Mouse (Mus musculus) CH12.LX (cell line): ENCODE measurements around the gene Rnf183. TPM values are rescaled to one million over a fixed set of nuclear protein-coding genes. Genes with fewer than 3 reads are reported as not detected.

Source experiments
- DNase-seq: peaks from one replicate; pipeline ENCODE4 v3.0.0-alpha.2; 2013; ENCODE audit errors: extremely low read depth
- H3K27ac ChIP-seq: 2 replicates; pipeline ENCODE4 v1.5.1; 2012; ENCODE audit warnings: low read depth, mild to moderate bottlenecking, control low read depth, moderate library complexity; ENCODE audit not compliant: insufficient read depth
- H3K27me3 ChIP-seq: replicated peaks from 2 replicates; pipeline ENCODE3; 2012; ENCODE audit warnings: inconsistent platforms
- H3K36me3 ChIP-seq, 2 experiments: replicated peaks in 1 of 2; 2 replicates each; pipeline versions ENCODE3 to v1.6.1; 2012; ENCODE audit warnings: inconsistent platforms in 1 of 2, low read length in 1 of 2, mild to moderate bottlenecking in 1 of 2, mixed read lengths in 1 of 2, moderate library complexity in 1 of 2; ENCODE audit not compliant: control insufficient read depth in 1 of 2, insufficient read depth in 1 of 2
- H3K4me1 ChIP-seq, 2 experiments: 2 replicates each; pipeline ENCODE4 v1.6.1; 2012; ENCODE audit warnings: inconsistent platforms in 1 of 2, moderate library complexity in 1 of 2; ENCODE audit not compliant: insufficient read depth in 2 of 2, control insufficient read depth in 1 of 2
- H3K4me2 ChIP-seq: 2 replicates; pipeline ENCODE4 v1.6.1; 2012; ENCODE audit warnings: low read depth, mild to moderate bottlenecking, control low read depth; ENCODE audit not compliant: poor library complexity, insufficient read depth, severe bottlenecking
- H3K4me3 ChIP-seq, 3 experiments: fragments of 150-350 bp in 1 of 3; sonication (generic) in 1 of 3; replicated peaks in 1 of 3; 2 replicates each; pipeline versions ENCODE3 to v1.5.1; 2011 to 2012; ENCODE audit warnings: low read depth in 2 of 3, low read length in 2 of 3, mild to moderate bottlenecking in 2 of 3, moderate library complexity in 2 of 3, control low read depth in 1 of 3, improper control_type of control experiment in 1 of 3, inconsistent platforms in 1 of 3, mixed read lengths in 1 of 3; ENCODE audit not compliant: poor library complexity in 1 of 3
- H3K79me2 ChIP-seq: replicated peaks from 2 replicates; pipeline ENCODE4 v1.6.1; 2012; ENCODE audit warnings: mild to moderate bottlenecking, moderate library complexity; ENCODE audit not compliant: control insufficient read depth, poor library complexity, insufficient read depth, severe bottlenecking; ENCODE audit errors: extremely low read depth
- H3K9ac ChIP-seq: 2 replicates; pipeline ENCODE4 v1.6.1; 2012; ENCODE audit warnings: low read depth, mild to moderate bottlenecking, control low read depth, moderate library complexity; ENCODE audit not compliant: insufficient read depth
- H3K9me3 ChIP-seq: replicated peaks from 2 replicates; pipeline ENCODE3; 2012; ENCODE audit warnings: low read length, inconsistent platforms, mixed read lengths
- E2F4 ChIP-seq: IDR thresholded peaks from 2 replicates; pipeline ENCODE4 v1.6.1; 2011; ENCODE audit warnings: low read depth, low read length, improper control_type of control experiment; ENCODE audit not compliant: insufficient replicate concordance
- EP300 ChIP-seq: IDR thresholded peaks from 2 replicates; pipeline ENCODE4 v1.6.1; 2011; ENCODE audit warnings: low read length, improper control_type of control experiment
- MAX ChIP-seq: IDR thresholded peaks from 2 replicates; pipeline ENCODE4 v1.6.1; 2011; ENCODE audit warnings: low read length, improper control_type of control experiment
- MAZ ChIP-seq: IDR thresholded peaks from 2 replicates; pipeline ENCODE4 v1.6.1; 2012; ENCODE audit warnings: low read depth, mild to moderate bottlenecking, inconsistent platforms, low read length, improper control_type of control experiment, moderate library complexity
- MEF2A ChIP-seq: IDR thresholded peaks from 2 replicates; pipeline ENCODE4 v1.6.1; 2014; ENCODE audit warnings: low read depth, mild to moderate bottlenecking, inconsistent platforms, low read length, improper control_type of control experiment, borderline replicate concordance
- MXI1 ChIP-seq: IDR thresholded peaks from 2 replicates; pipeline ENCODE4 v1.6.1; 2011; ENCODE audit warnings: mild to moderate bottlenecking, low read depth, low read length, improper control_type of control experiment
- NELFE ChIP-seq: IDR thresholded peaks from 2 replicates; pipeline ENCODE4 v1.6.1; 2011; ENCODE audit warnings: low read depth, low read length, improper control_type of control experiment
- PAX5 ChIP-seq: IDR thresholded peaks from 2 replicates; pipeline ENCODE4 v1.6.1; 2012; ENCODE audit warnings: low read length, inconsistent platforms, mixed read lengths
- POLR2A ChIP-seq: IDR thresholded peaks from 2 replicates; pipeline ENCODE4 v1.6.1; 2011; ENCODE audit warnings: low read depth, mild to moderate bottlenecking, improper control_type of control experiment, low read length
- POLR2AphosphoS2 ChIP-seq: IDR thresholded peaks from 2 replicates; pipeline ENCODE4 v1.6.1; 2011; ENCODE audit warnings: low read depth, low read length, improper control_type of control experiment
- RAD21 ChIP-seq: IDR thresholded peaks from 2 replicates; pipeline ENCODE4 v1.6.1; 2011; ENCODE audit warnings: low read depth, mild to moderate bottlenecking, low read length, improper control_type of control experiment, moderate library complexity
- SIN3A ChIP-seq: IDR thresholded peaks from 2 replicates; pipeline ENCODE4 v1.6.1; 2012; ENCODE audit warnings: low read length, improper control_type of control experiment, inconsistent platforms
- TBP ChIP-seq: conservative IDR thresholded peaks from 2 replicates; pipeline ENCODE4 v1.6.1; 2011; ENCODE audit warnings: low read depth, low read length, improper control_type of control experiment
- TCF12 ChIP-seq: IDR thresholded peaks from 2 replicates; pipeline ENCODE4 v1.6.1; 2014; ENCODE audit warnings: low read depth, mild to moderate bottlenecking, inconsistent platforms, low read length, improper control_type of control experiment
- ZC3H11A ChIP-seq: IDR thresholded peaks from 2 replicates; pipeline ENCODE4 v1.6.1; 2012; ENCODE audit warnings: low read depth, mild to moderate bottlenecking, inconsistent platforms, low read length, improper control_type of control experiment
- ZKSCAN1 ChIP-seq: IDR thresholded peaks from 2 replicates; pipeline ENCODE4 v1.6.1; 2012; ENCODE audit warnings: low read depth, inconsistent platforms, low read length, improper control_type of control experiment, borderline replicate concordance
- ZMIZ1 ChIP-seq: IDR thresholded peaks from 2 replicates; pipeline ENCODE4 v1.6.1; 2012; ENCODE audit warnings: low read depth, mild to moderate bottlenecking, inconsistent platforms, low read length, improper control_type of control experiment
- dilution Hi-C: fragments of 300-500 bp; cut with MboI; formaldehyde crosslinking; loops from 2 replicates; pipeline ENCODE4 v1.14.3; 2020; ENCODE audit warnings: low sequenced_read_pairs; ENCODE audit not compliant: extremely low pct_unique_long_range_greater_than_20kb, extremely low pct_ligation_motif_present
- in situ Hi-C: fragments of 300-500 bp; cut with MboI; formaldehyde crosslinking; loops from 3 replicates; pipeline ENCODE4 v1.14.3; 2019; ENCODE audit warnings: low sequenced_read_pairs, low pct_ligation_motif_present, low pct_unique_long_range_greater_than_20kb, mixed read lengths
- polyA plus RNA-seq: library from polyadenylated mRNA; unstranded; fragments of >175 nt; gene quantifications from 2 replicates; pipeline ENCODE4 v1.2.1, GENCODE M21; 2012; ENCODE audit warnings: low read depth; ENCODE audit not compliant: insufficient read length
- total RNA-seq, 2 experiments: library from RNA; depleted of rRNA; stranded (reverse); fragments of 300-350 nt in 1 of 2; fragments of >200 nt in 1 of 2; gene quantifications; 2 replicates each; pipeline ENCODE4 v1.2.3; 2012 to 2014

Rnf183 gene
- total and polyA plus RNA-seq, 3 experiments = 4.0 to 4.4 (median 4.1) TPM

- TF ChIP-seq ZKSCAN1 (no peak), E2F4 (no peak), POLR2A (no peak), PAX5 (no peak), EP300 (no peak), RAD21 (no peak), POLR2AphosphoS2 (no peak), MAX (no peak), NELFE (no peak), SIN3A (no peak), TCF12 (no peak), ZMIZ1 (no peak), TBP (no peak), MXI1 (no peak)
- TF ChIP-seq, all 38 proteins: peak for 0
- Histone ChIP-seq H3K9me3 (no peaks in the 10 kb centered on the region), H3K36me3 (peaks cover 4 to 25% of the 10 kb centered on the region in 2 experiments), H3K4me1 (no peaks in the 10 kb centered on the region), H3K9ac (no peak overlapping the region), H3K27me3 (no peaks in the 10 kb centered on the region), H3K27ac (no peak overlapping the region), H3K4me2 (no peak overlapping the region), H3K4me3 (no peak overlapping the region), H3K79me2 (no peaks in the 10 kb centered on the region)
- in situ Hi-C loops = no loop called here
- no peak for DNase-seq
- dilution Hi-C loops = no loop called here
Observed at GRCm38 (mm10) chr4:62460348-62460747, 25.3 kb upstream of the Rnf183 start.

GRCm38 (mm10) chr4:62459081-62459480 is 24.0 kb upstream of the Rnf183 start:
- Histone ChIP-seq H3K27me3 (no peaks in the 10 kb centered on the region), H3K9me3 (no peaks in the 10 kb centered on the region), H3K9ac (no peak overlapping the region), H3K79me2 (no peaks in the 10 kb centered on the region), H3K4me1 (peaks cover 2 to 8% of the 10 kb centered on the region in 2 experiments), H3K27ac (no peak overlapping the region), H3K4me2 (no peak overlapping the region), H3K36me3 (peaks cover 4 to 25% of the 10 kb centered on the region in 2 experiments), H3K4me3 (no peak overlapping the region)
- no peak for DNase-seq
- dilution Hi-C loops = no loop called here
- in situ Hi-C loops = loop anchor here (5.0 kb wide), 1 partner anchor 38 kb away; no protein-coding TSS in a partner anchor
- no peak for TF ChIP-seq TCF12
- TF ChIP-seq MEF2A = no peak
- TF ChIP-seq MAZ = no peak
- no peak for TF ChIP-seq ZC3H11A
